Mouse (Mus musculus): Measurements from ENCODE around the gene Nptn. TPM values are rescaled to one million over a fixed set of nuclear protein-coding genes. Genes with fewer than 3 reads are reported as not detected.
"Not testable (repeated sequence)": the region's sequence is repeated elsewhere in the genome, so short reads cannot be mapped to it uniquely, and the experiment has no call there.

Nptn gene
- polyA plus RNA-seq, 1 experiment from 2014 or later = 161 TPM

DNA sequence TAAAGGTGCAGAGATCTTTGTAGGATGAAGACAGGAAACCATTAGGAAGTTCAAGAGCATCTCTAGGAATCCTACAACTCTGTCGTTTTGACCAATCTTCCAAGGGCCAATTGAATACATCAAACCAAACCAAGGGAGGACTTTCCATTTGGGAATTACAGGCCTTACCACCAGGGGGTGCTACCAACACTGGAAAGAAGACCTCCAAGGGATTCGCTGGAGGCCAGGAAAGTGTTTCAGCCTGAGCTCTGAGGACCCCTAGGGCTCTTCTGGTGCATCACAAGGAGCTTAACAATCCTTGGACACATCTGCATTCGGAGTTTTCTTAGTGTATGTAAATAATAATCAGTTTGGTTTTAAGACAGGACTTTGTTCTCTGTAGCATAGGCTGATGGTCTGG lies 3.4 kb upstream of the Nptn start:
- Histone ChIP-seq H3K9me3 (no peaks in the 10 kb centered on the region), H3K4me3 (no peak overlapping the region), H3K27me3 (no peaks in the 10 kb centered on the region), H3K9ac (no peak overlapping the region), H3K4me2 (no peak overlapping the region), H3K27ac (replicated peaks) (no peak overlapping the region), H3K4me1 (replicated peaks) (peaks cover 12% of the 10 kb centered on the region), H3K36me3 (no peaks in the 10 kb centered on the region)
- WGBS = 30% methylated on average over 3 of the region's 3 CpGs
- no peak for ATAC-seq (ENCODE audit: low read depth)

DNA sequence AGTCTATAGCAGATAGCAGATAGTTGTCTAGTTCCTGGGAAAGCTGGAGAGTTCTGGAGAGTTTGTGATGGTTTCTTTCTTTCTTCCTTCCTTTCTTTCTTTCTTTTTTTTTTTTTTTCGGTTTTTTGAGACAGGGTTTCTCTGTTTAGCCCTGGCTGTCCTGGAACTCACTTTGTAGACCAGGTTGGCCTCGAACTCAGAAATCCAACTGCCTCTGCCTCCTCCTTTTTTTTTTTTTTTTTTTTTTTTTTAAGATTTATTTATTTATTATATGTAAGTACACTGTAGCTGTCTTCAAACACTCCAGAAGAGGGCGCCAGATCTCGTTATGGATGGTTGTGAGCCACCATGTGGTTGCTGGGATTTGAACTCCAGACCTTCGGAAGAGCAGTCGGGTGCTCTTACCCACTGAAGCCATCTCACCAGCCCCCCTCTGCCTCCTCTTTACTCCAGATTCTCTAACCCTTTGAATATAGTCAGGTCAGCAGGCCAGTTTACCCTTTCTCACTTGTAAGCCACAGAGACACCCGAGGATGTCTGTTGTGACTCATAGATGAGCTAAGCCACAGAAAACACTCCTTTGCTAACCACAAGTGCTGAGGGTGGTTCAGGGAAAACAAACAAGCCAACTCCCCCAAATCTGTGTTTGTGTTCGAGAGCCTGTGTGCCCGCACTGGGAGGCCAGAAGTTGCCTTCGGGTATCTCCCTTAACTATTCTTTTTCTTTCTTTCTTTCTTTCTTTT lies 1.4 kb upstream of the Nptn start:
- not testable (repeated sequence) for H3K27me3 ChIP-seq; H3K36me3 ChIP-seq; H3K4me3 ChIP-seq; H3K27ac ChIP-seq (replicated peaks); H3K9me3 ChIP-seq; H3K4me2 ChIP-seq; H3K9ac ChIP-seq; ATAC-seq (ENCODE audit: low read depth)
- 81% methylated on average over 10 of the region's 10 CpGs for WGBS
- H3K4me1 ChIP-seq (replicated peaks) = peaks cover 26% of the 10 kb centered on the region

- H3K27me3 ChIP-seq = no peaks in the 10 kb centered on the region
- ATAC-seq (ENCODE audit: low read depth) = no peak
- H3K4me2 ChIP-seq = peak overlapping the region; percentile 60
- H3K9me3 ChIP-seq = no peaks in the 10 kb centered on the region
- peaks cover 28% of the 10 kb centered on the region for H3K4me1 ChIP-seq (replicated peaks)
- 35% methylated on average over 8 of the region's 8 CpGs for WGBS
- peak overlapping the region; percentile 92 for H3K4me3 ChIP-seq
- peak overlapping the region; percentile 83 for H3K27ac ChIP-seq (replicated peaks)
- no peaks in the 10 kb centered on the region for H3K36me3 ChIP-seq
- peak overlapping the region; percentile 68 for H3K9ac ChIP-seq
These were observed 633 bp upstream of the Nptn start for GRCm38 (mm10) chr9:58581283-58581930.

DNA sequence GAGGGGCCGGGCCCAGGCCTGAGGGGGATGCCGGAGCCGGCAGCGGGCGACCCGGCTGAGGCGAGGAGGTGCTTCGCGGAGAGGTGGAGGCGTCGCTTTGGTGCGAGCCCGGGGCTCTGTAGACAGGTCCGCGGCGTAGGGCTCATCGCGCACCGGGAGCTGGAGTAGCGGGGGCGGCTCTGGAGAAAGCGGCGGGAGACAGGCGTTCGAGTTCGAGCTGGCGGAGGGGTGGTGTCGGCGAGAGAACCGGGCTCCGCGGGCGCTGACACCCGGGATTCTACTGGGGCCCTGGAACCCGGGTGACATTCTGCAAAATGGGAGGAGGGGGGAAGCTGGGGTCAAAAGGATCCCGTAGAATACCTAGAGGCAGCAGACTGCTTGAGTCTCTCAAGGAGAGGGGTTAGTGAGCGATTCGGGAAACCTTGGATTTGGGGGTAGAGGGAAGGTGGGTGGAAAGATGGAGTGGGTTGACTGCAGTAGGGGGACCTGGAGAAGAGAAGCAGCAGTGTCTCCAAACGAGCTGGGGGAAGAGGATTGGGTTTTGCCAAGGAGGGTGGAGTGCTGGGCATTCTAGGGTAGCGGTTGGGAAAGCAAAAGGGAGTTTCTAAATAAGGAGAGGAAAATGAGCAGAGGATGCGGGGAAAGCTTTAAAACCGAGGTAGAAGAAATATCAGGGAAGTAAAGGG lies 684 bp downstream of the Nptn start:
- peak; percentile 77 for ATAC-seq (ENCODE audit: low read depth)
- under 1% methylated on average over 42 of the region's 42 CpGs for WGBS
- H3K27ac ChIP-seq (replicated peaks) = peak overlapping the region; percentile 98

GRCm38 (mm10) chr9:58583267-58583641 lies 1.2 kb downstream of the Nptn start:
- Histone ChIP-seq H3K27me3 (no peaks in the 10 kb centered on the region), H3K27ac (replicated peaks) (peak overlapping the region; percentile 98), H3K4me1 (replicated peaks) (peaks cover 28% of the 10 kb centered on the region), H3K4me2 (peak overlapping the region; percentile 76), H3K9me3 (no peaks in the 10 kb centered on the region), H3K4me3 (peak overlapping the region; percentile 92), H3K9ac (peak overlapping the region; percentile 99), H3K36me3 (no peaks in the 10 kb centered on the region)
- ATAC-seq (ENCODE audit: low read depth) = no peak
- under 1% methylated on average over 8 of the region's 8 CpGs for WGBS

More for the DNA sequence above, 684 bp downstream of the Nptn start:
- H3K36me3 ChIP-seq = no peaks in the 10 kb centered on the region
- H3K4me2 ChIP-seq = peak overlapping the region; percentile 76
- peak overlapping the region; percentile 92 for H3K4me3 ChIP-seq
- H3K9ac ChIP-seq = peak overlapping the region; percentile 99
- no peaks in the 10 kb centered on the region for H3K27me3 ChIP-seq
- no peaks in the 10 kb centered on the region for H3K9me3 ChIP-seq
- H3K4me1 ChIP-seq (replicated peaks) = peaks cover 28% of the 10 kb centered on the region

DNA sequence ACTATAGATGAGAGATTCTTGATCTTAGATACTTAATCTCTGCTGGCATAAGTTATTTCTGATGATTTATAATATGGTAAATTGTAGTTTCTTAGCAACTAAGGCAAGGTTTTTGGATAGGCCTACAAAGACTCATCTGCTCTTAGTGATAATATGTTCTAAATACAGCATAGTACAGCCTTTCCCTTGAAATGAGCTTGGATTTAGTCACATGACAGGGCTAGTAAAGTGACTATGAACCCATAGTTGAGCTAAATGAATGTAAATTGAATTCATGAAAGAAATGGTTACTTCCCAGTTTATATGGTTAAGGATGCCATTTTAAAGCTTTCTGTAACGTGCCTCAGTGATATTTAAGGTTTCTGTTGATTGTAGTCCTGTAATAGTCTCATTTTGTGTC lies 2.3 kb downstream of the Nptn start:
- no peak overlapping the region for H3K4me3 ChIP-seq
- no peak for ATAC-seq (ENCODE audit: low read depth)
- H3K4me1 ChIP-seq (replicated peaks) = peaks cover 28% of the 10 kb centered on the region
- WGBS = 65% methylated on average over 1 of the region's 1 CpGs
- no peaks in the 10 kb centered on the region for H3K36me3 ChIP-seq
- peak overlapping the region; percentile 76 for H3K4me2 ChIP-seq
- H3K9me3 ChIP-seq = no peaks in the 10 kb centered on the region
- no peaks in the 10 kb centered on the region for H3K27me3 ChIP-seq
- no peak overlapping the region for H3K27ac ChIP-seq (replicated peaks)
- no peak overlapping the region for H3K9ac ChIP-seq

- Histone ChIP-seq H3K9me3 (no peaks in the 10 kb centered on the region), H3K4me1 (replicated peaks) (peaks cover 20% of the 10 kb centered on the region), H3K4me3 (no peak overlapping the region), H3K27ac (replicated peaks) (no peak overlapping the region), H3K4me2 (no peak overlapping the region), H3K9ac (no peak overlapping the region), H3K27me3 (no peaks in the 10 kb centered on the region), H3K36me3 (no peaks in the 10 kb centered on the region)
- WGBS = 91% methylated on average over 4 of the region's 4 CpGs
- no peak for ATAC-seq (ENCODE audit: low read depth)
These were observed 6.6 kb downstream of the Nptn start for GRCm38 (mm10) chr9:58588657-58589056.

GRCm38 (mm10) chr9:58595313-58595712 lies 13.3 kb downstream of the Nptn start:
- Histone ChIP-seq H3K4me2 (no peak overlapping the region), H3K4me1 (replicated peaks) (peaks cover 4% of the 10 kb centered on the region; the same call in 1 of the 2 replicates), H3K9me3 (no peaks in the 10 kb centered on the region), H3K27ac (replicated peaks) (no peak overlapping the region), H3K4me3 (no peak overlapping the region), H3K36me3 (no peaks in the 10 kb centered on the region), H3K9ac (no peak overlapping the region), H3K27me3 (no peaks in the 10 kb centered on the region)
- no peak for ATAC-seq (ENCODE audit: low read depth)
- 96% methylated on average over 1 of the region's 1 CpGs for WGBS

- Histone ChIP-seq H3K4me3 (no peak overlapping the region), H3K36me3 (no peaks in the 10 kb centered on the region)
- 83% methylated on average over 1 of the region's 1 CpGs for WGBS
These were observed 31.8 kb downstream of the Nptn start for GRCm38 (mm10) chr9:58613790-58614189.

DNA sequence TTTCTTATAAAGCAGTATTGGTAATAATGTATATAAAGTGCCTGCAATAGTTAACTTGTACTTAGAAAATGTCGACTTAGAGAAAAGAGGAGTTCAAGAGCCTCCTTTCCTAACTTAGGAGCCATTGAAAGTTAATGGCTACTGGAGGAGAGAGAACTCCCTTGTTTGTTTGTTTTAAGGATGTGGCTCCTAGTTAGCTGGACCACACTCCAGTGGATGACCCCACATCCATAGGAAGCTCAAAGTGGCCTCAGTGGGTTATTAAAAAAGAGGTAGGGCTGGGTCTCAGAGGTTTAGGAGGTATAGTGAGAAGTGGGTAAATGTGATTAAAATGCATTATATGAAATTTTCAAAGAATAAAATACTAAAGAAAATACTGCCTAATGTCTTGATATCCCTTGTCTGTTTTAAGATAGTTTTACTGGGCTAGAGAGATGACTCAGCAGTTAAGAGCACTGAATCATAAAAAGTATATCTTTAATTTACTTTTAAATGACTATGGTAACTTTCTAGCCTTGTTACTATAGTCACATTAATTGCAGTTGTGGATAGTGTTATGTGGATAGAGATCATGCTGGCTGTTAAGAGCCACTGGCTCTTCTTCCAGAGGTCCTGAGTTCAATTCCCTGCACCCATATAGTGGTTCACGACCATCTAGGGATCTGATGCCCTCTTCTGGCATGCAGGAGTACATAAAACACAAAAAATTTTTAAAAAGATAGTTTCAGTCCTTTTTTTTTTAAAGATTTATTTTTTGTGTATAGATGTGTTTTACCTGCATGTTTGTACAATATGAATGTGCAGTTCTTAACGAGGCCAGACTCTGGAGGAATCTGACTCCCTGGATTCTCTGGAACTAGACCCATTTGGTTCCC lies 33.3 kb downstream of the Nptn start:
- Histone ChIP-seq H3K4me1 (replicated peaks) (no peaks in the 10 kb centered on the region), H3K36me3 (no peaks in the 10 kb centered on the region), H3K4me2 (no peak overlapping the region), H3K4me3 (no peak overlapping the region), H3K9me3 (no peaks in the 10 kb centered on the region), H3K27ac (replicated peaks) (no peak overlapping the region), H3K27me3 (no peaks in the 10 kb centered on the region), H3K9ac (no peak overlapping the region)
- 86% methylated on average over 3 of the region's 3 CpGs for WGBS
- no peak for ATAC-seq (ENCODE audit: low read depth)

More at GRCm38 (mm10) chr9:58613790-58614189, 31.8 kb downstream of the Nptn start:
- no peak overlapping the region for H3K9ac ChIP-seq
- H3K9me3 ChIP-seq = no peaks in the 10 kb centered on the region
- no peaks in the 10 kb centered on the region for H3K27me3 ChIP-seq
- ATAC-seq (ENCODE audit: low read depth) = no peak
- no peaks in the 10 kb centered on the region for H3K4me1 ChIP-seq (replicated peaks)
- no peak overlapping the region for H3K4me2 ChIP-seq
- H3K27ac ChIP-seq (replicated peaks) = no peak overlapping the region

DNA sequence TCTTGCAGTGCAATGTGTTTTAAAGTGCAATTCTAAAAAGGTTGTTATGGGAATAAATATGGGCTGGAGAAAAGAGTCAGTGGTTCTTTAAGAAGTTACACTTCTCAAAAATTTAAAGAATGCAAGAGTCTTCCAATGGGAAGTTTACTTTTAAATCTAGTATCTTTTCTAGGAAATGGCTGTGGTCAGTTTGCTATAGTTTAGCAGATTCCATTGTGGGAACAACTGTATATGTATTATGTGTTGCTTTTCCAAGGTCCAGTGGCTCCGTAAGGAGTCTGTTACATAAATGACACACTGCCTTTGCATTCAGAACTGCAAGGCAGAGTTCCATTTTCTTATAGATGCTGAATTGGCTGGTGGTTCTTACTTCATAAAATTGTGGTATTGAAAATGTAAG lies 41.0 kb downstream of the Nptn start:
- Histone ChIP-seq H3K27ac (replicated peaks) (no peak overlapping the region), H3K27me3 (no peaks in the 10 kb centered on the region), H3K4me2 (no peak overlapping the region), H3K4me1 (replicated peaks) (no peaks in the 10 kb centered on the region), H3K9ac (no peak overlapping the region), H3K9me3 (no peaks in the 10 kb centered on the region), H3K4me3 (no peak overlapping the region), H3K36me3 (peaks cover 8% of the 10 kb centered on the region)
- WGBS = 87% methylated on average over 1 of the region's 1 CpGs
- ATAC-seq (ENCODE audit: low read depth) = no peak

Data from neural tube, embryonic 13.5 days (tissue).